Mouse (Mus musculus) intestine, embryonic 16.5 days (tissue): Measurements from ENCODE around the gene Pla2g7. TPM values are rescaled to one million over a fixed set of nuclear protein-coding genes. Genes with fewer than 3 reads are reported as not detected.
A peak's percentile ranks its signal among the peaks of the same experiment; 100 is the strongest.

Experiments used
- ATAC-seq: fragments of 200-750 bp; cut with Nextera tagmentation; 2 replicates; pipeline ENCODE4 v1.8.0; 2017; ENCODE audit warnings: moderate TSS enrichment, moderate library complexity
- H3K27ac ChIP-seq: fragments of 300-500 bp; sonication (generic); 2 replicates; pipeline ENCODE4 v1.5.1; 2014; ENCODE audit warnings: mild to moderate bottlenecking, low read length
- H3K27me3 ChIP-seq: fragments of 300-500 bp; sonication (generic); replicated peaks from 2 replicates; pipeline ENCODE4 v1.6.1; 2014; ENCODE audit warnings: low read length, control low read depth, mixed read lengths; ENCODE audit not compliant: control insufficient read depth, insufficient read depth
- H3K36me3 ChIP-seq: fragments of 300-500 bp; sonication (generic); 2 replicates; pipeline ENCODE4 v1.6.1; 2014; ENCODE audit warnings: low read length, control low read depth; ENCODE audit not compliant: control insufficient read depth, insufficient read depth
- H3K4me1 ChIP-seq: fragments of 300-500 bp; sonication (generic); 2 replicates; pipeline ENCODE4 v1.6.1; 2014; ENCODE audit warnings: low read length, control low read depth, mixed read lengths; ENCODE audit not compliant: control insufficient read depth, insufficient read depth
- H3K4me2 ChIP-seq: fragments of 300-500 bp; sonication (generic); 2 replicates; pipeline ENCODE4 v1.6.1; 2014; ENCODE audit warnings: low read depth, low read length, control low read depth
- H3K4me3 ChIP-seq: fragments of 300-500 bp; sonication (generic); 2 replicates; pipeline ENCODE4 v1.5.1; 2014; ENCODE audit warnings: mild to moderate bottlenecking, low read length
- H3K9ac ChIP-seq: fragments of 300-500 bp; sonication (generic); 2 replicates; pipeline ENCODE4 v1.6.1; 2014; ENCODE audit warnings: low read depth, low read length
- H3K9me3 ChIP-seq: fragments of 300-500 bp; sonication (generic); 2 replicates; pipeline ENCODE4 v1.6.1; 2016; ENCODE audit warnings: low read length, control low read depth; ENCODE audit not compliant: control insufficient read depth
- WGBS: fragments of 180-500 bp; shearing (Covaris S2); extraction: QIAGEN DNeasy Blood & Tissue Kit; methylation state at CpG from one replicate; pipeline ENCODE4 v1.1.7; 2014; 5-methylcytosine and 5-hydroxymethylcytosine counted together
- polyA plus RNA-seq: library from polyadenylated mRNA; unstranded; fragments of >200 nt; fragmentation: Nextera tagmentation; extraction: Ambion mirVana; gene quantifications from 2 replicates; pipeline ENCODE4 v1.2.1, GENCODE M21; 2015

Gene Pla2g7
- polyA plus RNA-seq, 1 experiment from 2014 or later, result 14.0 TPM

GRCm38 (mm10) chr17:43592296-43593291 lies 24.7 kb downstream of the Pla2g7 start:
- ATAC-seq, result no peak
- no peak overlapping the region for H3K4me3 ChIP-seq
- no peaks in the 10 kb centered on the region for H3K4me1 ChIP-seq
- H3K36me3 ChIP-seq, result no peaks in the 10 kb centered on the region
- no peaks in the 10 kb centered on the region for H3K9me3 ChIP-seq
- H3K9ac ChIP-seq, result no peak overlapping the region
- H3K27ac ChIP-seq, result no peak overlapping the region
- H3K4me2 ChIP-seq, result no peak overlapping the region
- WGBS, result 76% methylated on average over 21 of the region's 21 CpGs
- H3K27me3 ChIP-seq, result no peaks in the 10 kb centered on the region

GRCm38 (mm10) chr17:43597742-43598141 lies 29.8 kb downstream of the Pla2g7 start:
- Histone ChIP-seq H3K9ac (no peak overlapping the region), H3K27me3 (no peaks in the 10 kb centered on the region), H3K4me2 (no peak overlapping the region), H3K9me3 (no peaks in the 10 kb centered on the region), H3K36me3 (no peaks in the 10 kb centered on the region), H3K4me3 (no peak overlapping the region), H3K4me1 (no peaks in the 10 kb centered on the region), H3K27ac (no peak overlapping the region)
- 95% methylated on average over 2 of the region's 2 CpGs for WGBS
- no peak for ATAC-seq

GRCm38 (mm10) chr17:43598706-43599105 lies 30.8 kb downstream of the Pla2g7 start:
- no peak overlapping the region for H3K9ac ChIP-seq
- H3K9me3 ChIP-seq, result no peaks in the 10 kb centered on the region
- no peaks in the 10 kb centered on the region for H3K27me3 ChIP-seq
- H3K36me3 ChIP-seq, result no peaks in the 10 kb centered on the region
- ATAC-seq, result no peak
- no peak overlapping the region for H3K4me2 ChIP-seq
- no peaks in the 10 kb centered on the region for H3K4me1 ChIP-seq
- 59% methylated on average over 4 of the region's 4 CpGs for WGBS
- no peak overlapping the region for H3K27ac ChIP-seq
- H3K4me3 ChIP-seq, result no peak overlapping the region

- Histone ChIP-seq H3K36me3 (no peaks in the 10 kb centered on the region), H3K4me1 (no peaks in the 10 kb centered on the region), H3K9ac (no peak overlapping the region), H3K27me3 (no peaks in the 10 kb centered on the region), H3K4me3 (no peak overlapping the region), H3K9me3 (no peaks in the 10 kb centered on the region), H3K27ac (no peak overlapping the region), H3K4me2 (no peak overlapping the region)
- ATAC-seq, result 0 out of 2 replicates have a peak, but pooled peaks have one; percentile 9
- 19% methylated on average over 3 of the region's 3 CpGs for WGBS
Measured at GRCm38 (mm10) chr17:43606704-43607103, 38.8 kb downstream of the Pla2g7 start.

- no peaks in the 10 kb centered on the region for H3K4me1 ChIP-seq
- no peak overlapping the region for H3K9ac ChIP-seq
- 17% methylated on average over 7 of the region's 7 CpGs for WGBS
- no peaks in the 10 kb centered on the region for H3K9me3 ChIP-seq
- no peak overlapping the region for H3K4me2 ChIP-seq
- no peaks in the 10 kb centered on the region for H3K27me3 ChIP-seq
- no peak overlapping the region for H3K27ac ChIP-seq
- no peak overlapping the region for H3K4me3 ChIP-seq
- no peak for ATAC-seq
- H3K36me3 ChIP-seq, result no peaks in the 10 kb centered on the region
Measured at GRCm38 (mm10) chr17:43611586-43611985, 43.7 kb downstream of the Pla2g7 start.

- H3K9ac ChIP-seq, result no peak overlapping the region
- no peak overlapping the region for H3K4me3 ChIP-seq
- WGBS, result 65% methylated on average over 3 of the region's 3 CpGs
Measured at GRCm38 (mm10) chr17:43612221-43612620, 44.3 kb downstream of the Pla2g7 start.

GRCm38 (mm10) chr17:43619156-43619555 lies 51.3 kb downstream of the Pla2g7 start:
- Histone ChIP-seq H3K9ac (no peak overlapping the region), H3K27ac (no peak overlapping the region), H3K4me3 (no peak overlapping the region), H3K27me3 (no peaks in the 10 kb centered on the region), H3K4me1 (no peaks in the 10 kb centered on the region), H3K9me3 (no peaks in the 10 kb centered on the region), H3K4me2 (no peak overlapping the region), H3K36me3 (no peaks in the 10 kb centered on the region)
- no peak for ATAC-seq
- WGBS, result 84% methylated on average over 9 of the region's 9 CpGs

More at GRCm38 (mm10) chr17:43612221-43612620, 44.3 kb downstream of the Pla2g7 start:
- no peak overlapping the region for H3K27ac ChIP-seq
- H3K4me1 ChIP-seq, result no peaks in the 10 kb centered on the region
- H3K4me2 ChIP-seq, result no peak overlapping the region
- H3K9me3 ChIP-seq, result no peaks in the 10 kb centered on the region
- H3K27me3 ChIP-seq, result no peaks in the 10 kb centered on the region
- no peaks in the 10 kb centered on the region for H3K36me3 ChIP-seq
- no peak for ATAC-seq

- H3K4me3 ChIP-seq, result no peak overlapping the region
- no peak overlapping the region for H3K27ac ChIP-seq
- WGBS, result 80% methylated on average over 10 of the region's 10 CpGs
- no peaks in the 10 kb centered on the region for H3K9me3 ChIP-seq
- H3K36me3 ChIP-seq, result no peaks in the 10 kb centered on the region
- H3K4me2 ChIP-seq, result no peak overlapping the region
- no peak overlapping the region for H3K9ac ChIP-seq
- no peaks in the 10 kb centered on the region for H3K4me1 ChIP-seq
- H3K27me3 ChIP-seq, result no peaks in the 10 kb centered on the region
- peak; percentile 86 for ATAC-seq
Measured at GRCm38 (mm10) chr17:43622076-43622475, 54.2 kb downstream of the Pla2g7 start.

- H3K4me2 ChIP-seq, result no peak overlapping the region
- H3K36me3 ChIP-seq, result no peaks in the 10 kb centered on the region
- H3K9me3 ChIP-seq, result no peaks in the 10 kb centered on the region
- 93% methylated on average over 10 of the region's 10 CpGs for WGBS
- no peak for ATAC-seq
- no peak overlapping the region for H3K4me3 ChIP-seq
- H3K9ac ChIP-seq, result no peak overlapping the region
- H3K27me3 ChIP-seq, result peaks cover 32% of the 10 kb centered on the region
- H3K4me1 ChIP-seq, result peaks cover 15% of the 10 kb centered on the region
- H3K27ac ChIP-seq, result no peak overlapping the region
Measured at GRCm38 (mm10) chr17:43628246-43628645, 60.3 kb downstream of the Pla2g7 start.
